8 mouse cellular contexts compared by ENCODE assay signal in the genomic region with DNA sequence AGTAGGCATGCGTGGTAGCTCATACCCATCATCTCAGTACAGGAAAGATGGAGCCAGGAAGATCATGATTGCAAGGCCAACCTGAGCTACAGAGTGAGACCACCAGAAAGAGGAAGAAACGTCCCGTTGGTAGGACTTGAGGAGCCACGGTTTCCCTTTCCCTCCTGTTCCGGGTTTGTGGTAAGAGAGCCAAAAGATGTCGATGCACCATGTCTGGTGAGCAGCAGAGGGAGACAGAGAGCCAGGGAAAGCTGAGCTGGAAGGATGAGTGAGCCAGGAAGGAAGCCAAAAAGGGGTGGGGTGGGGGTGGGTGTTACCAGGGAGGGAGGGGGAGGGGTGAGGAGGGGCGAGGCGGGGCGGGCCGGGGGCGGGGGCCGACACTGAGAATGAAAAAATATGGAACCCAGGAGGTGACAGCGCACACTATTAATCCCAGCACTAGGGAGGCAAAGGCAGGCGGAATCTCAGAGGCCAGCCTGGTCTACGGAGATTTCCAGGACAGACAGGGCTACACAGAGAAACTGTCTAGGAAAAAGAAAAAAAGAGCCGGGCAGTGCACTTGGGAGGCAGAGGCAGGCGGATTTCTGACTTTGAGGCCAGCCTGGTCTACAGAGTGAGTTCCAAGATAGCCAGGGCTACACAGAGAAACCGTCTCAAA. TPM values are rescaled to one million over a fixed set of nuclear protein-coding genes. Genes with fewer than 3 reads are reported as not detected.
DNase-seq lines count a peak whose midpoint lies in the region; ATAC-seq and TF ChIP-seq lines count a peak whose summit lies in the region.

No protein-coding gene starts in this region.

- H3K4me2 ChIP-seq in forebrain, embryonic 16.5 days (ENCODE audit: low read length), result peak overlapping the region; percentile 1

- peak; percentile 57 to 81 (median 73) for TF ChIP-seq CTCF in MEL (IDR thresholded peaks at IDR 0.05 in 2 of 3, conservative IDR thresholded peaks at IDR 0.05 in 1 of 3; ENCODE audit: control insufficient read depth in 1 of 3, insufficient read depth in 1 of 3, low read depth in 2 of 3, low read length in 3 of 3, poor library complexity in 1 of 3, severe bottlenecking in 1 of 3)

- no peaks in the 10 kb centered on the region for H3K79me2 ChIP-seq in MEL (ENCODE audit: control insufficient read depth, insufficient read depth, low read length, poor library complexity)

- H3K4me3 ChIP-seq in MEL (ENCODE audit: control insufficient read depth in 1 of 2, insufficient read depth in 1 of 2, low read depth in 2 of 2, low read length in 2 of 2), result peak overlapping the region; percentile 0 to 1; a peak in 2 of 4 replicates
- H3K4me3 ChIP-seq in forebrain, embryonic 16.5 days (replicated peaks; ENCODE audit: low read length), result no peak overlapping the region

- TF ChIP-seq EP300 in MEL (IDR thresholded peaks at IDR 0.05; ENCODE audit: low read depth in 1 of 2, low read length in 2 of 2), result 0 out of 4 replicates have a peak, but pooled peaks of 1 of the 2 experiments have one; percentile 14

- intact Hi-C loops in heart, postnatal 14 days (cut with DNase I), result loop anchor here (1.0 to 10.0 kb wide), 4 partner anchors 33 to 805 kb away; no protein-coding TSS in a partner anchor

- TF ChIP-seq POLR2A in MEL (IDR thresholded peaks at IDR 0.05; ENCODE audit: control insufficient read depth in 1 of 2, insufficient read depth in 1 of 2, low read depth in 1 of 2, low read length in 2 of 2, poor library complexity in 1 of 2), result no peak

- H3K27me3 ChIP-seq in MEL (ENCODE audit: control insufficient read depth in 1 of 2, insufficient read depth in 2 of 2, low read length in 2 of 2), result no peaks in the 10 kb centered on the region
- H3K27me3 ChIP-seq in forebrain, embryonic 16.5 days (replicated peaks; ENCODE audit: control insufficient read depth, insufficient read depth, low read length), result no peaks in the 10 kb centered on the region

- peak; percentile 73 for TF ChIP-seq RAD21 in MEL (IDR thresholded peaks at IDR 0.05; ENCODE audit: low read depth, low read length)

- peak; percentile 93 for DNase-seq in MEL (ENCODE audit: low read depth, low spot score)
- peak; percentile 87 for DNase-seq in c-Kit-positive CD71-negative TER-119-negative erythroid progenitor cells, embryonic 14.5 days (ENCODE audit: low read depth)
- peak; percentile 82 to 88 for DNase-seq in heart, postnatal 14 days
- peak; percentile 71 to 85 for DNase-seq in layer of hippocampus, adult 18-20 months (ENCODE audit: low spot score in 2 of 2)
- peak; percentile 77 to 86 for DNase-seq in lung, adult 18-20 months
- DNase-seq in retina, postnatal 7 days (ENCODE audit: low read depth, low spot score), result peak; percentile 74
- DNase-seq in urinary bladder, adult 2 months (ENCODE audit: low spot score), result peak; percentile 43

- 26% methylated on average over 16 of the region's 18 CpGs for WGBS in forebrain, embryonic 16.5 days

- no peaks in the 10 kb centered on the region for H3K9me3 ChIP-seq in MEL (replicated peaks; ENCODE audit: insufficient read depth, low read length)
- no peaks in the 10 kb centered on the region for H3K9me3 ChIP-seq in forebrain, embryonic 16.5 days (ENCODE audit: control insufficient read depth, low read length)

- H3K27ac ChIP-seq in MEL (ENCODE audit: control insufficient read depth, low read depth, low read length), result no peak overlapping the region
- H3K27ac ChIP-seq in forebrain, embryonic 16.5 days (ENCODE audit: low read length), result no peak overlapping the region

- peak; percentile 40; the same call in 1 of the 2 replicates for ATAC-seq in forebrain, embryonic 16.5 days

- peaks cover 0 to 10% of the 10 kb centered on the region in 2 experiments; a peak in 2 of 4 replicates for H3K36me3 ChIP-seq in MEL (ENCODE audit: control insufficient read depth in 1 of 2, insufficient read depth in 2 of 2, low read length in 2 of 2)
- H3K36me3 ChIP-seq in forebrain, embryonic 16.5 days (ENCODE audit: control insufficient read depth, insufficient read depth), result no peaks in the 10 kb centered on the region

- H3K4me1 ChIP-seq in MEL (ENCODE audit: control insufficient read depth in 1 of 2, insufficient read depth in 2 of 2, low read length in 2 of 2), result peaks cover under 1 to 14% of the 10 kb centered on the region in 2 experiments
- H3K4me1 ChIP-seq in forebrain, embryonic 16.5 days (replicated peaks; ENCODE audit: control insufficient read depth, insufficient read depth, low read length), result peaks cover 6% of the 10 kb centered on the region; the same call in 1 of the 2 replicates

- no peak overlapping the region for H3K9ac ChIP-seq in MEL (ENCODE audit: control insufficient read depth, low read depth, low read length, poor library complexity, severe bottlenecking)
- H3K9ac ChIP-seq in forebrain, embryonic 16.5 days (replicated peaks; ENCODE audit: low read depth, low read length), result no peak overlapping the region

TF ChIP-seq in MEL, 35 proteins besides CTCF, POLR2A, EP300 and RAD21 (continues in another document):
- TF ChIP-seq SMC3 (IDR thresholded peaks at IDR 0.05; ENCODE audit: low read depth, low read length) (peak; percentile 84), USF1 (IDR thresholded peaks at IDR 0.05; ENCODE audit: low read depth, low read length) (no peak), ZNF384 (IDR thresholded peaks at IDR 0.05; ENCODE audit: low read depth, low read length) (no peak), MAX (IDR thresholded peaks at IDR 0.05; ENCODE audit: low read length) (0 out of 2 replicates have a peak, but pooled peaks have one; percentile 37), HCFC1 (IDR thresholded peaks at IDR 0.05; ENCODE audit: low read depth, low read length) (no peak), ZKSCAN1 (IDR thresholded peaks at IDR 0.05; ENCODE audit: low read depth, low read length) (no peak), USF2 (IDR thresholded peaks at IDR 0.05; ENCODE audit: borderline replicate concordance in 1 of 2, insufficient read depth in 1 of 2, low read depth in 1 of 2, low read length in 2 of 2) (no peak), MYB (IDR thresholded peaks at IDR 0.05; ENCODE audit: low read depth, low read length) (no peak), GATA1 (IDR thresholded peaks at IDR 0.05; ENCODE audit: low read depth, low read length) (no peak), GABPA (IDR thresholded peaks at IDR 0.05; ENCODE audit: low read depth, low read length) (no peak), BHLHE40 (IDR thresholded peaks at IDR 0.05; ENCODE audit: borderline replicate concordance, low read depth, low read length) (no peak), CHD2 (IDR thresholded peaks at IDR 0.05; ENCODE audit: low read length) (no peak), MAFK (IDR thresholded peaks at IDR 0.05; ENCODE audit: borderline replicate concordance, low read depth, low read length) (no peak), TBP (IDR thresholded peaks at IDR 0.05; ENCODE audit: low read depth, low read length) (peak; percentile 58; the same call in 1 of the 2 replicates), MXI1 (IDR thresholded peaks at IDR 0.05; ENCODE audit: low read depth, low read length) (0 out of 2 replicates have a peak, but pooled peaks have one; percentile 15), SIN3A (IDR thresholded peaks at IDR 0.05; ENCODE audit: low read length) (peak; percentile 46; the same call in 1 of the 2 replicates), ELF1 (IDR thresholded peaks at IDR 0.05; ENCODE audit: low read depth, low read length) (peak; percentile 90), ZMIZ1 (IDR thresholded peaks at IDR 0.05; ENCODE audit: low read depth, low read length) (no peak), POLR2AphosphoS2 (IDR thresholded peaks at IDR 0.05; ENCODE audit: low read length) (no peak), RCOR1 (IDR thresholded peaks at IDR 0.05; ENCODE audit: low read depth, low read length) (no peak), JUND (IDR thresholded peaks at IDR 0.05; ENCODE audit: low read depth, low read length) (no peak), NELFE (IDR thresholded peaks at IDR 0.05; ENCODE audit: low read depth, low read length) (no peak), E2F4 (IDR thresholded peaks at IDR 0.05; ENCODE audit: borderline replicate concordance, low read depth, low read length) (no peak), TAL1 (IDR thresholded peaks at IDR 0.05; ENCODE audit: low read length) (no peak), ZC3H11A (IDR thresholded peaks at IDR 0.05; ENCODE audit: low read depth, low read length) (peak; percentile 75), NRF1 (IDR thresholded peaks at IDR 0.05; ENCODE audit: insufficient read depth, low read depth, low read length, poor library complexity, severe bottlenecking) (peak; percentile 31; the same call in 1 of the 2 replicates), MEF2A (IDR thresholded peaks at IDR 0.05; ENCODE audit: extremely low read depth, insufficient replicate concordance, low read depth, low read length, poor library complexity, severe bottlenecking) (no peak), POLR2AphosphoS5 (IDR thresholded peaks at IDR 0.05; ENCODE audit: borderline replicate concordance, low read depth, low read length) (no peak), TCF12 (IDR thresholded peaks at IDR 0.05; ENCODE audit: low read depth, low read length) (no peak), KAT2A (conservative IDR thresholded peaks at IDR 0.05; ENCODE audit: low read depth, low read length) (no peak), CHD1 (IDR thresholded peaks at IDR 0.05; ENCODE audit: low read depth, low read length) (no peak), MYC (IDR thresholded peaks at IDR 0.05; ENCODE audit: low read depth, low read length) (no peak), MAZ (IDR thresholded peaks at IDR 0.05; ENCODE audit: low read depth, low read length) (no peak)

RNA-seq across cellular contexts. Expression of a gene that starts 14.0 kb away (rescaled TPM):
- 10.2 and 16.9 TPM in 2 replicates for total RNA-seq in MEL (2012; rRNA removed)
- 10 to 100 TPM in 1 of 2 experiments, not detected in 1; 26.0 TPM for polyA plus RNA-seq in MEL (2012; ENCODE audit: insufficient read depth in 1 of 2, insufficient read length in 2 of 2, low read depth in 1 of 2, low replicate concordance in 2 of 2, missing spikeins in 1 of 2)
- 20.5 and 23.0 TPM in 2 replicates for polyA plus RNA-seq in forebrain, embryonic 16.5 days (2015; fragmentation: Nextera tagmentation; extraction: Ambion mirVana)
- total RNA-seq in heart, postnatal 14 days (2021), result 10 to 100 TPM; 62.5 TPM
- total RNA-seq in layer of hippocampus, adult 18-20 months (2021), result 10 to 100 TPM; 37.0 to 45.2 TPM
- polyA plus RNA-seq in urinary bladder, adult 2 months (2012; rRNA removed), result 30.0 and 30.8 TPM in 2 replicates

RNA-seq across cellular contexts. Expression of a gene that starts 20.5 kb away (rescaled TPM):
- 267 and 270 TPM in 2 replicates for total RNA-seq in MEL (2012; rRNA removed)
- polyA plus RNA-seq in MEL (2012; ENCODE audit: insufficient read depth in 1 of 2, insufficient read length in 2 of 2, low read depth in 1 of 2, low replicate concordance in 2 of 2, missing spikeins in 1 of 2), result 100 to 1,000 TPM; 254 to 427 TPM
- 19.1 and 20.1 TPM in 2 replicates for polyA plus RNA-seq in forebrain, embryonic 16.5 days (2015; fragmentation: Nextera tagmentation; extraction: Ambion mirVana)
- total RNA-seq in heart, postnatal 14 days (2021), result 10 to 100 TPM; 19.6 to 27.0 TPM
- total RNA-seq in layer of hippocampus, adult 18-20 months (2021), result 10 to 100 TPM; 94.5 to 95.9 TPM
- polyA plus RNA-seq in urinary bladder, adult 2 months (2012; rRNA removed), result 21.6 and 31.5 TPM in 2 replicates

Comparison
In these comparisons a context has a peak if more than half of its experiments do, and no peak if none do; other contexts are left out.
1. DNase-seq: peak in every context shown above with its lines; median percentile 93 in MEL; 87 in c-Kit-positive CD71-negative TER-119-negative erythroid progenitor cells, embryonic 14.5 days; 85 in heart, postnatal 14 days; 82 in lung, adult 18-20 months; 78 in layer of hippocampus, adult 18-20 months; 74 in retina, postnatal 7 days; 43 in urinary bladder, adult 2 months.